Mouse (Mus musculus) cortical plate, adult 2 months (tissue): ENCODE measurements around the gene Schip1.

Experiments
- CTCF ChIP-seq: fragments of 200-500 bp; IDR thresholded peaks from 2 replicates; pipeline ENCODE4 v1.5.1; 2011; ENCODE audit warnings: mild to moderate bottlenecking, control low read depth, low read length; ENCODE audit not compliant: insufficient read depth; ENCODE audit errors: extremely low read depth
- POLR2A ChIP-seq: fragments of 200-500 bp; IDR thresholded peaks from 2 replicates; pipeline ENCODE4 v1.6.1; 2011; ENCODE audit warnings: mild to moderate bottlenecking, low read length, control low read depth; ENCODE audit not compliant: insufficient read depth; ENCODE audit errors: extremely low read depth

GRCm38 (mm10) chr3:68582103-68582740 lies 517.6 kb downstream of the Schip1 start:
- no peak for TF ChIP-seq POLR2A
- TF ChIP-seq CTCF: peak; percentile 27; the same call in 1 of the 2 replicates
